Mouse (Mus musculus): ENCODE results near the gene Nrtn. TPM values are rescaled to one million over a fixed set of nuclear protein-coding genes. Genes with fewer than 3 reads are reported as not detected.

The Nrtn gene
- polyA plus RNA-seq, 1 experiment: 19.2 TPM

- peaks cover 25% of the 10 kb centered on the region; the same call in 1 of the 2 replicates for H3K4me1 ChIP-seq (ENCODE audit: control insufficient read depth, insufficient read depth, low read length)
- peak; percentile 76 for DNase-seq
- H3K36me3 ChIP-seq (ENCODE audit: control insufficient read depth, insufficient read depth, low read length): no peaks in the 10 kb centered on the region
- TF ChIP-seq POLR2A (IDR thresholded peaks at IDR 0.05; ENCODE audit: low read depth, low read length) (no peak), CTCF (conservative IDR thresholded peaks at IDR 0.05; ENCODE audit: insufficient read depth, insufficient read length, low read depth, low read length) (peak; percentile 84)
- 44% methylated on average over 27 of the region's 27 CpGs for WGBS
- H3K27me3 ChIP-seq (replicated peaks; ENCODE audit: control insufficient read depth, insufficient read depth, low read length): no peaks in the 10 kb centered on the region
- H3K27ac ChIP-seq (ENCODE audit: insufficient read depth, low read depth, low read length): peak overlapping the region; percentile 79
- no peak overlapping the region for H3K4me3 ChIP-seq (ENCODE audit: insufficient read depth, low read depth, low read length)
These were observed 5.7 kb upstream of the Nrtn start for GRCm38 (mm10) chr17:56762769-56763731.

- WGBS: under 1% methylated on average over 28 of the region's 28 CpGs
- H3K4me1 ChIP-seq (ENCODE audit: control insufficient read depth, insufficient read depth, low read length): peaks cover 25% of the 10 kb centered on the region; the same call in 1 of the 2 replicates
These were observed 4.7 kb upstream of the Nrtn start for GRCm38 (mm10) chr17:56761991-56762410.

DNA sequence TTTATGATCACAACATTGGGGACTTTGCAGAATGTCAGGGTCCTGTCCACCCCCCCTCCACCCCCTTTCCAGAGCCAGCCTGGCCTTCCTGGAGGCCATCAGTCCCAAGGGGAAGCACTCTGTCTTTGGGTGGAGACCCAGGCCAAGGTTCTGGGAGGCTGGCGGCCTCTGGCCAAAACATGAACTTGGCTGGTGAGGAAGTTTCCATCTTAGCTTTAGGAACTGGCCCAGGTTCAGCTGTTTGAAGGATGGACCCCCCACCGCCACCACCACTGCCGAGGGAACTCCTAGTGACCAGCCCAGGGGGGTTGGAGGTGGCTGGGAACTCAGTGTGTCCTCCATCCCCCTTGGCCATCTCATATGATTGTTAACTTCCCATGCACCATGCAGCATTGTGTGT is 3.7 kb upstream of the Nrtn start:
- 65% methylated on average over 3 of the region's 3 CpGs for WGBS
- H3K27ac ChIP-seq (ENCODE audit: insufficient read depth, low read depth, low read length): no peak overlapping the region

More at GRCm38 (mm10) chr17:56761991-56762410, 4.7 kb upstream of the Nrtn start:
- H3K4me3 ChIP-seq (ENCODE audit: insufficient read depth, low read depth, low read length): peak overlapping the region; percentile 51
- H3K27me3 ChIP-seq (replicated peaks; ENCODE audit: control insufficient read depth, insufficient read depth, low read length): no peaks in the 10 kb centered on the region
- TF ChIP-seq POLR2A (IDR thresholded peaks at IDR 0.05; ENCODE audit: low read depth, low read length) (peak; percentile 51), CTCF (conservative IDR thresholded peaks at IDR 0.05; ENCODE audit: insufficient read depth, insufficient read length, low read depth, low read length) (no peak)
- H3K27ac ChIP-seq (ENCODE audit: insufficient read depth, low read depth, low read length): peak overlapping the region; percentile 79
- DNase-seq: peak; percentile 91
- no peaks in the 10 kb centered on the region for H3K36me3 ChIP-seq (ENCODE audit: control insufficient read depth, insufficient read depth, low read length)

DNA sequence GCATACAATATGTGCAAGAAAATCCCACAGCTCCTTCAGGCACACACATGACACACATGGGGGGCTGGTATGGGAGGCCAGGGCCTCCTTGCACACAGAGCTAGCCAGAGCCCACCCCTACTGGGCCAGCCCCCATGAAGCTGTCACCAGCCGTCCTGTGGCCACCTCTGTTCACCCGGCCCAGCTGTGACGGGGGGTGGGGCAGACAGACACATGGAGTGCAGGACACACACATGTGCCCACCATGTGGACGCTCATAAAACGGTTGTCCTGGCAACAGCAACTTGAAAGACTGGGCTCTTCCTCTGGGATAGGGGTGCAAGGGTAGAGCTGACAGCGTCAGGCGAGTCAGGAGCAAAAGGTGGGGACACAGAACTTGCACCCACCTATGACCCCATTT is 1.9 kb upstream of the Nrtn start:
- no peak overlapping the region for H3K4me3 ChIP-seq (ENCODE audit: insufficient read depth, low read depth, low read length)
- no peak for TF ChIP-seq POLR2A (IDR thresholded peaks at IDR 0.05; ENCODE audit: low read depth, low read length)
- no peak for TF ChIP-seq CTCF (conservative IDR thresholded peaks at IDR 0.05; ENCODE audit: insufficient read depth, insufficient read length, low read depth, low read length)
- no peak for DNase-seq
- 57% methylated on average over 7 of the region's 7 CpGs for WGBS
- H3K4me1 ChIP-seq (ENCODE audit: control insufficient read depth, insufficient read depth, low read length): peaks cover 24% of the 10 kb centered on the region; the same call in 1 of the 2 replicates
- no peak overlapping the region for H3K27ac ChIP-seq (ENCODE audit: insufficient read depth, low read depth, low read length)
- H3K36me3 ChIP-seq (ENCODE audit: control insufficient read depth, insufficient read depth, low read length): no peaks in the 10 kb centered on the region
- H3K27me3 ChIP-seq (replicated peaks; ENCODE audit: control insufficient read depth, insufficient read depth, low read length): no peaks in the 10 kb centered on the region

More for the DNA sequence above, 3.7 kb upstream of the Nrtn start:
- Histone ChIP-seq H3K27me3 (replicated peaks; ENCODE audit: control insufficient read depth, insufficient read depth, low read length) (no peaks in the 10 kb centered on the region), H3K4me1 (ENCODE audit: control insufficient read depth, insufficient read depth, low read length) (peaks cover 25% of the 10 kb centered on the region; the same call in 1 of the 2 replicates), H3K4me3 (ENCODE audit: insufficient read depth, low read depth, low read length) (no peak overlapping the region), H3K36me3 (ENCODE audit: control insufficient read depth, insufficient read depth, low read length) (no peaks in the 10 kb centered on the region)
- no peak for DNase-seq
- TF ChIP-seq POLR2A (IDR thresholded peaks at IDR 0.05; ENCODE audit: low read depth, low read length) (no peak), CTCF (conservative IDR thresholded peaks at IDR 0.05; ENCODE audit: insufficient read depth, insufficient read length, low read depth, low read length) (no peak)

- no peak overlapping the region for H3K27ac ChIP-seq (ENCODE audit: insufficient read depth, low read depth, low read length)
- H3K36me3 ChIP-seq (ENCODE audit: control insufficient read depth, insufficient read depth, low read length): no peaks in the 10 kb centered on the region
- no peaks in the 10 kb centered on the region for H3K27me3 ChIP-seq (replicated peaks; ENCODE audit: control insufficient read depth, insufficient read depth, low read length)
- TF ChIP-seq CTCF (conservative IDR thresholded peaks at IDR 0.05; ENCODE audit: insufficient read depth, insufficient read length, low read depth, low read length) (peak; percentile 49), POLR2A (IDR thresholded peaks at IDR 0.05; ENCODE audit: low read depth, low read length) (no peak)
- WGBS: 4% methylated on average over 12 of the region's 12 CpGs
- H3K4me3 ChIP-seq (ENCODE audit: insufficient read depth, low read depth, low read length): no peak overlapping the region
- DNase-seq: peak; percentile 85
- H3K4me1 ChIP-seq (ENCODE audit: control insufficient read depth, insufficient read depth, low read length): peaks cover 17% of the 10 kb centered on the region; the same call in 1 of the 2 replicates
These were observed 802 bp upstream of the Nrtn start for GRCm38 (mm10) chr17:56758132-56758531.

DNA sequence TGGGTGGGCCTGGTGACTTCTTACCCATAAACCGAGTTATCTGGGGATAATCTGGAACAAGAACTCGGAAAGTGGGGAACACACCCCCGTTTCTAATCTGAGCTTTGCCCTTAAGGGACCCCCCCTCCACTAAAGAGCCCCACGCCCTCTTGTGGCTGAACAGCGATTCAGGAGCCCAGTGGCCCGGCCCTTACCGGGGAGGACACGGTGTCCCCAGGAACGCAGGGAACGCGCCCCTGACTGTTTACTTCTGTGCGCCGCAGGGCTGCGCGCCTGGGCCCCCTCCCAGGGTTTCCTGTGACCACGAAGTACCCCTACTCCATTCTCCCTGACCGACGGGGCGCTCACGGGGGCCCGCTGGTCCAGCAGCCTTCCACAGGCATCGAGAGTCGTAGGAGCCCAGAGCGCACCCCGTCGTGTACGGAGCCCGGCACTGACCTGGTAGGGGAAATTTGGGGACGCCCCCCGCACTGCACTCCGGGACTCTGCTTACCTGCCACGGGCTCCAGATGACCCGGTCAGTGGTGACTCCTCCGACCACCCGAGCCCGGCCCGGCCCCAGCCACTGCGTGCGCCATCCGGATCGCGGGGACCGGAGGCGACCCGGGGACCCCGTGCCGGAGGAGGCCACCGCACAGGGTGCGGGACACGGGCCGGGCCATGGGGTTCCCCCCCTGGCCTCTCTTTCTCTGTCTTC is 479 bp downstream of the Nrtn start:
- H3K36me3 ChIP-seq (ENCODE audit: control insufficient read depth, insufficient read depth, low read length): no peaks in the 10 kb centered on the region
- H3K4me3 ChIP-seq (ENCODE audit: insufficient read depth, low read depth, low read length): peak overlapping the region; percentile 56
- no peak for TF ChIP-seq POLR2A (IDR thresholded peaks at IDR 0.05; ENCODE audit: low read depth, low read length)
- TF ChIP-seq CTCF (conservative IDR thresholded peaks at IDR 0.05; ENCODE audit: insufficient read depth, insufficient read length, low read depth, low read length): peak; percentile 47
- peaks cover 9% of the 10 kb centered on the region; the same call in 1 of the 2 replicates for H3K4me1 ChIP-seq (ENCODE audit: control insufficient read depth, insufficient read depth, low read length)
- H3K27ac ChIP-seq (ENCODE audit: insufficient read depth, low read depth, low read length): no peak overlapping the region
- no peaks in the 10 kb centered on the region for H3K27me3 ChIP-seq (replicated peaks; ENCODE audit: control insufficient read depth, insufficient read depth, low read length)
- 2% methylated on average over 51 of the region's 51 CpGs for WGBS
- peak; percentile 44 for DNase-seq

Data from kidney, adult 2 months (tissue).